Mouse (Mus musculus): Measurements from ENCODE around the gene Cdca8. TPM values are rescaled to one million over a fixed set of nuclear protein-coding genes. Genes with fewer than 3 reads are reported as not detected.

Gene Cdca8
- polyA plus RNA-seq, 1 experiment from 2014 or later = 226 TPM

DNA sequence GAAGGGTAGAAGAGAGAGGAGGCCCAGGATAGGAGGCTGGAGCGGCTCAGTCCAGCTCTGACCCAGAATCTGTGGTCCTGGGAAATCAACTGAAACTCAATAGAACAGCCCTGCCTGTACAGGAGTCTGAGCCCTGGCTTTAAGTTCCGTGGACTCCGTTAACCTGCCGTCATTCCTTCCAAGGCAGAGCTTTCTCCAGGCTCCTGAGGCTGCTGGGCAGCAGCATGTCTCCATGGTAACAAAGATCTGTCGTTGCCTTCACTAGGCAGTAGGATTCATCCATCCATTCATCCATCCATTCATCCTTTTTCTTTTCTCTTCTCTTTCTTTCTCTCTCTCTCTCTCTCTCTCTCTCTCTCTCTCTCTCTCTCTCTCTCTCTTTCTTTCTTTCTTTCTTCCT lies 31.6 kb upstream of the Cdca8 start:
- peaks cover 100% of the 10 kb centered on the region for H3K27me3 ChIP-seq (ENCODE audit: low read depth, poor library complexity, severe bottlenecking)
- peaks cover 73% of the 10 kb centered on the region for H3K4me1 ChIP-seq
- no peaks in the 10 kb centered on the region for H3K36me3 ChIP-seq
- DNase-seq (ENCODE audit: low spot score) = no peak
- 42% methylated on average over 5 of the region's 5 CpGs for WGBS
- peak overlapping the region; percentile 17 for H3K27ac ChIP-seq
- H3K4me3 ChIP-seq = no peak overlapping the region
- no peaks in the 10 kb centered on the region; the same call in 1 of the 2 replicates for H3K9me3 ChIP-seq (replicated peaks)

DNA sequence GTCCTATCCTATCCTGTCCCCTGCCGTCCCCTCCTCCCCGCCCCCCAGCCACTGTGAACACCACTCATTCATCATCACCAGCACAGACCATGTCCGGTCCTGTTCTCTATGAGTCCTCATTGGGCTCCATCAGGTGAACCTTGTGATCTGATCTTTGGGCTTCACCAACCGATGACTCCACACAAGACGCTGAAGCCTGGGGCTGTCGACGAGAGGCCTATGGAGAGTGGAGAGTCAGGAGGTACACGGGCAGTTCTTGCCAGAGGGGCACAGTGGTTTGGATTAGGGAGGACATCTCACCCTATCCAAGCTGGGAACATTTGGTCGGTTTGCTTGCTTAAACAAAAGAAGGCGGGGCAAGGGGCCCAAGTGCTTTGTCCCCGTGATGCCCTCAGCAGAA lies 31.1 kb upstream of the Cdca8 start:
- no peak overlapping the region for H3K4me3 ChIP-seq
- H3K27me3 ChIP-seq (ENCODE audit: low read depth, poor library complexity, severe bottlenecking) = peaks cover 100% of the 10 kb centered on the region
- no peaks in the 10 kb centered on the region; the same call in 1 of the 2 replicates for H3K9me3 ChIP-seq (replicated peaks)
- DNase-seq (ENCODE audit: low spot score) = no peak
- peak overlapping the region; percentile 17 for H3K27ac ChIP-seq
- WGBS = 66% methylated on average over 11 of the region's 11 CpGs
- H3K36me3 ChIP-seq = no peaks in the 10 kb centered on the region
- H3K4me1 ChIP-seq = peaks cover 73% of the 10 kb centered on the region

DNA sequence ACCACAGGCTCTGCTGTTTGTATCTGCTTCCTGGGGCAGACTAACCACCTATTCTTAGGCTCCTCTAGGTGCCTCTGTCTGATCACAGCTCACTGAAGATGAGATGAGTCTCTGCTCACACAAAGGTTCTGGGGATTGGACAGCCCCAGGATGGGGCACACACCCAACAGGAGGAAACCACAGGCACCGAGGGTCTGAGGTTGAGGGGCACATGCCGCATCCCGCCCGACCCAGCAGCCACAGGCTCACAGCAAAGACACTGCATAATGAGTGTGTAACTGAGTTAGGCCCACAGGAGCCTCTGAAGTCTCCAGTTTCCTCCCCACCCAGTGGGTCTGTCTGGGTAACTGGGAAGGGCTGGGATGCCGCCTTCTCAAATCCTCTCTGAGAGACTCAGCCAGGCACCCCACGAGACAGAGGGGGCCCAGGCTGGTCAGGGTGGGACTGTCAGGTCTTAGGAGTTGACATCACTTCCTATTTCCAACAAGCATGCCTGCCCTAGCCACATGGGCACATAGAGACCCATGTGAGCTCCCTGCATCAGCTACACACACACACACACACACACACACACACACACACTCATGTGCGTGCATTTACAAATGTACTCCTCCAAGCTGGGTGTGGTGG lies 30.2 kb upstream of the Cdca8 start:
- WGBS = 70% methylated on average over 7 of the region's 7 CpGs
- Histone ChIP-seq H3K4me3 (peak overlapping the region; percentile 18; the same call in 1 of the 2 replicates), H3K27me3 (ENCODE audit: low read depth, poor library complexity, severe bottlenecking) (peaks cover 100% of the 10 kb centered on the region), H3K36me3 (no peaks in the 10 kb centered on the region), H3K9me3 (replicated peaks) (no peaks in the 10 kb centered on the region; the same call in 1 of the 2 replicates), H3K27ac (peak overlapping the region; percentile 65), H3K4me1 (peaks cover 73% of the 10 kb centered on the region)
- no peak for DNase-seq (ENCODE audit: low spot score)

DNA sequence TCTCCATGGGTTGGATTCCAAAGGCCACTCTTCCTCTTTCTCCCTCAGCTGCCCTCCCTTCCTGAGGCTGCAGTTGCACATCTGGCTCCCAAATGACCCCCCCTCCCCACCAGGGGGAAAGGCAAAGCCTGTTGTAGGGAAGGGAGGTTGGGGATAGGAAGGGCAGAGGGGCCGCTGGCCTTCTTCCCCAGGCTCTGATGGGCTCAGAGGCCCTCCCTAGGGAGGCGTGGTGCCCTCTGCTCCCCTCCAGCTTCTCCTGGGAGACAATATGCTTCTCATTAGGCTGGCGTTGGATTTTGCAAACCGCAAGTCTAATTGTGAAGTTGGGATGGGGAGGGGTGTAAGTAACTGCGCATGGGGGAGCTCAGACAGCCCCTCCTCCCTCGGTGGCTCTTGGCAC lies 29.6 kb upstream of the Cdca8 start:
- H3K27ac ChIP-seq = peak overlapping the region; percentile 65
- no peaks in the 10 kb centered on the region for H3K36me3 ChIP-seq
- peaks cover 70% of the 10 kb centered on the region for H3K4me1 ChIP-seq
- WGBS = 22% methylated on average over 6 of the region's 6 CpGs
- H3K9me3 ChIP-seq (replicated peaks) = no peaks in the 10 kb centered on the region; the same call in 1 of the 2 replicates
- H3K27me3 ChIP-seq (ENCODE audit: low read depth, poor library complexity, severe bottlenecking) = peaks cover 100% of the 10 kb centered on the region
- H3K4me3 ChIP-seq = peak overlapping the region; percentile 18; the same call in 1 of the 2 replicates
- DNase-seq (ENCODE audit: low spot score) = peak; percentile 58

DNA sequence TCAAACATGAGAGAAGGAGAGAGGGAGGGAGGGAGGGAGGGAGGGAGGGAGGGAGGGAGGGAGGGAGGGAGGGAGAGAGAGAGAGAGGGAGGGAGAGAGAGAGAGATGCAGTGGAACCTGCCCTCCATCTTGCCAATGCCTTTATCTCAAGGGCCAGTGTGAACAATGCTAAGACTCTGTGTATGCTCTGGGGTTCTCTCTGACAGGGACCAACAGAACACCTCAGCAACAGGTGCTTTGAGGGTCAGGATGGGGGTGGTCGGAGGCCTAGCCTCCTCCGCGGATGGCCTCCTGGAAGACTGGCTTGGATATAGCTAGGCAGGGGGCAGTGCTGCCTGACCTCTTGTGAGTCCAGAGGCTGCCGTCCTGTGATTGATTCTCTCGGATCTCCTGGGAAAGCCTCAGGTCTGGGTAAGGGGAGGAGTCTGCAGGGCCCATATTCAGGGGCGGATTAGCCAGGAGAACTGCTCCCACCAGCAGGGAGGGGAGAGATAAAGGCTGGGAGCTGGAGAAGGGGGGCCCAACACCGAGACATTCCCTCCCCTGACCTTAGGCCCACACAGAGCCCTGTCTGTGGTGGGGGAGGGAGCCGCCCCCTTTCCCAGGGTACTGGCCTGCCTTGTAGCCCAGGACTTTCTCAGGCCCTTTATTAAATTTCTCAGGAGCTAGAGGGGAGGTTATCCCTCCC lies 25.9 kb upstream of the Cdca8 start:
- DNase-seq (ENCODE audit: low spot score) = no peak
- Histone ChIP-seq H3K4me3 (no peak overlapping the region), H3K27ac (no peak overlapping the region), H3K27me3 (ENCODE audit: low read depth, poor library complexity, severe bottlenecking) (peaks cover 100% of the 10 kb centered on the region), H3K9me3 (replicated peaks) (no peaks in the 10 kb centered on the region; the same call in 1 of the 2 replicates), H3K36me3 (no peaks in the 10 kb centered on the region), H3K4me1 (peaks cover 48% of the 10 kb centered on the region)
- 7% methylated on average over 8 of the region's 8 CpGs for WGBS

DNA sequence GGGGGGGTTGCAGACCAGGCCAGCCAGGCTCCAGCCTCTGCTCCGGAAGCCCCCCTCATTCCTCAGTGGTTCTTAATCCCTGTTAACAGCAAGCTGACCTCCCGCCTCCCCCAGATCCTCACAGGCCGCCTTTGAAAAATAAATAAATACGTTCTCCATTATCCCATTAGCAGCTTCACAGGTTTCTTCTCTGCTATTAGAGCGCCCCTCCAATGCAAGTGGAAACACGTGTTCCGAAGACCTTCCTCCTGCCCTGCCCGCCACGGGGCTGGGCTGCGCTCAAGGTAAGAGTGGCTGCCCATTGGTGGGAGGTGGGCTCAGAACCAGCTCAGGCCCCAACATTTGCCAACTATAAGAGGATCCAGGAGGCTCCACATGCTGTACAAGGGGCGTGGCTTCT lies 23.5 kb upstream of the Cdca8 start:
- no peak overlapping the region for H3K4me3 ChIP-seq
- H3K27ac ChIP-seq = no peak overlapping the region
- peaks cover 100% of the 10 kb centered on the region for H3K27me3 ChIP-seq (ENCODE audit: low read depth, poor library complexity, severe bottlenecking)
- DNase-seq (ENCODE audit: low spot score) = no peak
- no peaks in the 10 kb centered on the region for H3K9me3 ChIP-seq (replicated peaks)
- no peaks in the 10 kb centered on the region for H3K36me3 ChIP-seq
- WGBS = 28% methylated on average over 11 of the region's 11 CpGs
- peaks cover 37% of the 10 kb centered on the region for H3K4me1 ChIP-seq

DNA sequence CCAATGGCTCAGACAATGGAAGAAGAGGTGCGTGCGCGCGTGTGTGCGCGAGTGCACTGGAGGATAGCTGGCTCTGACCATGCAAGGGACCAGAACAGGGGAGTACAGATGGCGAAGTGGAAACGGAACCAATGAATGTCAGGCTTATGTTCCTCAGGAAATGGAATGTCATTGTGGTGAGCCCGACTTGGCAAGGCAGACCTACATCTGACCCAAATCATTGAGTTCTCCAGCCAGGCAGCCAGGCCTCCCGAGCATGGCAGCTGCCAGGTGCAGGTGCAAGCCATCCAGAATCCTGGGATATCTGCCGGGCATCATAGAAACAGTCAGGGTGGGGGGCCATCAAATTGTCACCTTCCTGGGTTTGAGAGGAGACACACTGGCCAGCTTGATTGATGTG lies 21.8 kb upstream of the Cdca8 start:
- no peak overlapping the region for H3K27ac ChIP-seq
- H3K4me3 ChIP-seq = no peak overlapping the region
- DNase-seq (ENCODE audit: low spot score) = no peak
- peaks cover 100% of the 10 kb centered on the region for H3K27me3 ChIP-seq (ENCODE audit: low read depth, poor library complexity, severe bottlenecking)
- H3K36me3 ChIP-seq = no peaks in the 10 kb centered on the region
- WGBS = 91% methylated on average over 11 of the region's 11 CpGs
- H3K4me1 ChIP-seq = peaks cover 37% of the 10 kb centered on the region
- H3K9me3 ChIP-seq (replicated peaks) = no peaks in the 10 kb centered on the region

DNA sequence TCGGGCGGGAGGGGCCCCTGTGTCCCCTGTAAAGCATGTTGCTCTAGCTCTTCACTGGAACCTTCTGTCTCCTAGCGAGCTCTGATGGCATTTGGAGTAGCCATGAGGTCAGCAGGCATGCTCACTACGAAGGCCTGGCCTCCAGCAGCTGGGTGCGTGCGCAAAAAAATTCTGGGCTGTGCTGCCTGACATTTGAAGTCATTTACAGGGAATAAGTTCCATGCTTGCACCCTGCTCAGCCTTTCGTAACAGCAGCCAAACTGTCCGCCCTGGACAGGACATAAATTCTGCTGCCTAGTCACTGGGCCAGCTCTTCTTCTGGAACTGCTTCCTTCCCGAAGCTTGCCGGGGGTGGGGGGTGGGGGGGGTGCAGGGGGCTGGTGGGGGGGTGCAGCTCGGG lies 20.0 kb upstream of the Cdca8 start:
- no peaks in the 10 kb centered on the region for H3K9me3 ChIP-seq (replicated peaks)
- WGBS = 47% methylated on average over 11 of the region's 11 CpGs
- peaks cover 100% of the 10 kb centered on the region for H3K27me3 ChIP-seq (ENCODE audit: low read depth, poor library complexity, severe bottlenecking)
- H3K4me1 ChIP-seq = peaks cover 26% of the 10 kb centered on the region
- H3K4me3 ChIP-seq = no peak overlapping the region
- H3K27ac ChIP-seq = no peak overlapping the region; the same call in 1 of the 2 replicates
- no peaks in the 10 kb centered on the region for H3K36me3 ChIP-seq
- no peak for DNase-seq (ENCODE audit: low spot score)

DNA sequence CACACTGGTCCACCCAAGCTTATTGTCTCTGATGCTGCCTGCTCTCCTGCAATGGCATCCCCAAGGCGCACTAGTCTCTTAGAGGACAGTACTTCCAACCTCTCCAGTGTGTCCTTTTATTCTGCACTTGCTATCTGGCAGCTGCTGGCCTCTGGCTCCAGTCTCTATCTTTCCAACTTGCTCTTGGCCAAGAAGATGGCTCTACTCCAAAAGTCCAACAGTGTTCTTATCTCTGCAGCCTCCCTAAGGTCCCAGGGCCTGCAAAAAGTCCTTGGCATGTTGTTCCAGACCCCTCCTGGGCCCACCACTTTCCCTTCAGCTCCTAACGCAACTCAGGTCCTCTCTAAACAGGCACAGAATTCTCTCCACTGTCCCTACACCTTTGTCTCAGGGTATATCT lies 18.2 kb upstream of the Cdca8 start:
- 81% methylated on average over 2 of the region's 2 CpGs for WGBS

DNA sequence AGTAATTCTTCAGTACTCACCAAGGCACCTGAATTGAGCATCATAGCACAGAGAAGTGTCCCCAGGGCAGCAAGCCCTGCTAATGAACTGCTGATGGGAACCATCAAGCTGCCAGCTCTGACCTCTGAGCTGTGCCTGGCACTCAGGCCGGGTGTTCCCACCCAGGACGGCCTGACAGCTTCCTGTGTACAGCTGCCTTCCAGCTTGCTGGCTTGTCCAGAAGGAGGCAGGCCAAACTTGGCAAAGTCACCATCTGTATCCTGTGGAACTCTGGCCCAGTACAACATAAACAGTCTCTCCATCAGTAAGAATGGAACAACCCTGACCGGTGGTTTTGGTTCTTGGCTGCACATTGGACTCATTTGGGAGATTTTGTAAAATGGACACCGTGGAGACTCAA lies 14.4 kb upstream of the Cdca8 start:
- no peak overlapping the region for H3K27ac ChIP-seq
- no peak overlapping the region for H3K4me3 ChIP-seq
- H3K4me1 ChIP-seq = peaks cover 30% of the 10 kb centered on the region
- 61% methylated on average over 4 of the region's 4 CpGs for WGBS
- no peaks in the 10 kb centered on the region for H3K9me3 ChIP-seq (replicated peaks)
- H3K27me3 ChIP-seq (ENCODE audit: low read depth, poor library complexity, severe bottlenecking) = peaks cover 96% of the 10 kb centered on the region
- no peaks in the 10 kb centered on the region for H3K36me3 ChIP-seq
- no peak for DNase-seq (ENCODE audit: low spot score)

More for the DNA sequence above, 18.2 kb upstream of the Cdca8 start:
- Histone ChIP-seq H3K4me3 (no peak overlapping the region), H3K4me1 (peaks cover 20% of the 10 kb centered on the region), H3K27ac (no peak overlapping the region), H3K27me3 (ENCODE audit: low read depth, poor library complexity, severe bottlenecking) (peaks cover 100% of the 10 kb centered on the region), H3K36me3 (no peaks in the 10 kb centered on the region), H3K9me3 (replicated peaks) (no peaks in the 10 kb centered on the region)
- DNase-seq (ENCODE audit: low spot score) = no peak

DNA sequence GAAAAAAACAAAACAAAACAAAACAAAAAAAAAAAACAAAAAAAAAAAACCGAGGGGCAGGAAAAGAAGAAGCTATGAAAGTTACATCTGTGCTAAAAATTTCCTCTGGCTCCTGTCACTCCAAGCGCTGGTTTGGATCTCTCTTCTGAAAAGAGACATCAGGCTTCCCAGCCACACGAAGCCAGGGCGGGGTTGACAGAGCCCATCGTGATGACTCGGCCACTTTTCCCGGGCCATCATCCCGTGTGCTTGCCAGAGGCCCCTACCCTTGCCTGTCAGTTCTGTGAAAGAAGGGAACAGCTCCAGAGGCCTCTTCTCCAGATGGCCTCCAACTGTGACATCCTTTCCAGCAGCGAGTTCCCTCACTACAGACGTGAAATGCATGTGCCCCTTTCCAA lies 11.9 kb upstream of the Cdca8 start:
- Histone ChIP-seq H3K4me3 (no peak overlapping the region), H3K27me3 (ENCODE audit: low read depth, poor library complexity, severe bottlenecking) (peaks cover 96% of the 10 kb centered on the region), H3K36me3 (no peaks in the 10 kb centered on the region), H3K27ac (no peak overlapping the region), H3K4me1 (peaks cover 28% of the 10 kb centered on the region), H3K9me3 (replicated peaks) (no peaks in the 10 kb centered on the region)
- DNase-seq (ENCODE audit: low spot score) = no peak
- 38% methylated on average over 10 of the region's 10 CpGs for WGBS

DNA sequence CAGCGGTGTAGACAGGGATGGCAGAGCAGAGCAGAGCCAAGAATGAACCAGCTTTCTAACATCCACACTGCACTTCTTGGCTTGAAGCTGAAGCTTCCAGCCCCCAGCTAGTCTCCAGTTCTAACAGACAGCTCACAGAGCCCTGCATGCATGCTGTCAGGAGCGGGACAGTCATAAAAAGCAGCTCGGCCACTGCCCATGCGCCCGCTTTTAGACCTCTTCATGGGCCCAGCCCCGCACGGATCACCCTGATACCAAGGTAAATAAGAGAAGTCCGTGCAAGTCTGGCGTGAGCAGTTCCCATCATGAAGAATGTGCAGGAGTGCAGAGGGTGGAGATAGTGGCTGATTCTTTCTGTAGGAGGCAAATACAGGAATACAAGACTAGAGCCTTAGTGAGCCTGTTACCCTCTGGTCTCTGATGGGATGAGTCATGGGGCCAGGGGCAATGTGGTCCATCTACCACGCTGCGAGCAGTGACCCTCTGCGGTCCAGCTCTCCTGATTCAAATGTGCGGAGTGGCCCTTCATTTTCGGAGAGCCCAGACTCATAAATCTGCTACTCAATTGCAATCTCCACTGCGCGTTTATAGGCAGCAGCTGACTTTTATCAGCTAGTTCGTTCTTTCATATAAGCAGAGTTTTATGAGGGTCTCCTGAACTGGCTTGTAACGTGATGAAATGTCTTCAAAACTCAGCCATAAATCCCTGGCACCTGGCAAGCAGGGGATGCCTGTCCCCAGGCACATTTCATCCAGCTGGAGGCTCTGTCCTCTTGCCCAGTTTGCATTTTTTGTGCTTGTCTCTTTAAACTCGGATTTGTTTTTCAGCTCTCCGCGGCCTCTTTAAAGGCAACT lies 11.3 kb upstream of the Cdca8 start:
- Histone ChIP-seq H3K4me1 (peaks cover 28% of the 10 kb centered on the region), H3K36me3 (no peaks in the 10 kb centered on the region), H3K27me3 (ENCODE audit: low read depth, poor library complexity, severe bottlenecking) (peaks cover 96% of the 10 kb centered on the region), H3K9me3 (replicated peaks) (no peaks in the 10 kb centered on the region), H3K27ac (0 out of 2 replicates have a peak overlapping the region, but pooled peaks have one; percentile 11), H3K4me3 (peak overlapping the region; percentile 3; the same call in 1 of the 2 replicates)
- DNase-seq (ENCODE audit: low spot score) = peak; percentile 61
- 45% methylated on average over 21 of the region's 21 CpGs for WGBS

DNA sequence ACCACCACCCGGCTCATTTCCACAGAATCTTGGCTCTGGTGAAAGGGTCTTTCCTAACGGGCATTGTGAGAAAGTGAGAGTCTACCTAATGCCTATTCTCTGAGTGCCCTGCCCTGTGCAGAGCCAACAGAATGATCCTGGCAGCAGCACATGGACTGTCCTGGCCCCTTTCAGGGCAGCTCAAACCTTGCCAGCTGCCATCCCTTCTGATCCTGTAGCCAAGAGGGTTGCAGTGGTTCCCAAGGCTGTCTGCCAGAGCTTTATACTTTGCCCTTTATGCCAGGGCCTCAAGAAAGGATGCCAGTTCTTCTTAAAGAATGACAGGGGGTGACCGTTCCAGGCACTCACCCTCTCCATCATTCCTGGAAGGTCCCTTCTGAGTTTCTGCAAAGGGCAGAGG lies 10.4 kb upstream of the Cdca8 start:
- no peak overlapping the region for H3K27ac ChIP-seq
- no peaks in the 10 kb centered on the region for H3K36me3 ChIP-seq
- H3K27me3 ChIP-seq (ENCODE audit: low read depth, poor library complexity, severe bottlenecking) = peaks cover 90% of the 10 kb centered on the region
- peaks cover 28% of the 10 kb centered on the region for H3K4me1 ChIP-seq
- DNase-seq (ENCODE audit: low spot score) = no peak
- H3K4me3 ChIP-seq = no peak overlapping the region
- H3K9me3 ChIP-seq (replicated peaks) = no peaks in the 10 kb centered on the region
- WGBS = 87% methylated on average over 3 of the region's 3 CpGs
